Mouse (Mus musculus) liver, postnatal 0 days (tissue): ENCODE results near the gene Sltm.

ENCODE experiments used
- CTCF ChIP-seq: sonication (generic); IDR thresholded peaks from 2 replicates; pipeline ENCODE4 v1.5.1; 2016; ENCODE audit warnings: antibody characterized with exemption, low read depth
- EP300 ChIP-seq: IDR thresholded peaks from 2 replicates; pipeline ENCODE4 v1.6.1; 2016; ENCODE audit warnings: antibody characterized with exemption, low read depth, mild to moderate bottlenecking

GRCm38 (mm10) chr9:70524366-70524765 is 18.2 kb upstream of the Sltm start:
- TF ChIP-seq CTCF (no peak), EP300 (no peak)
